Mouse (Mus musculus) limb, embryonic 10.5 days (tissue): ENCODE data around the gene Bub3. TPM values are rescaled to one million over a fixed set of nuclear protein-coding genes. Genes with fewer than 3 reads are reported as not detected.

Experiments used
- DNase-seq: peaks from one replicate; pipeline ENCODE4 v3.0.0-alpha.2; 2017; ENCODE audit warnings: low spot score
- H3K27ac ChIP-seq: fragments of 300-500 bp; sonication (generic); 2 replicates; pipeline ENCODE4 v1.5.1; 2016; ENCODE audit warnings: mild to moderate bottlenecking
- H3K27me3 ChIP-seq: fragments of 300-500 bp; sonication (generic); 2 replicates; pipeline ENCODE4 v1.6.1; 2016; ENCODE audit warnings: low read depth, mild to moderate bottlenecking; ENCODE audit not compliant: poor library complexity, severe bottlenecking
- H3K36me3 ChIP-seq: fragments of 300-500 bp; sonication (generic); 2 replicates; pipeline ENCODE4 v1.6.1; 2016; ENCODE audit warnings: mild to moderate bottlenecking, moderate library complexity
- H3K4me1 ChIP-seq: fragments of 300-500 bp; sonication (generic); 2 replicates; pipeline ENCODE4 v1.6.1; 2016
- H3K4me3 ChIP-seq: fragments of 300-500 bp; sonication (generic); 2 replicates; pipeline ENCODE4 v1.5.1; 2016; ENCODE audit warnings: mild to moderate bottlenecking, moderate library complexity
- H3K9me3 ChIP-seq: fragments of 300-500 bp; sonication (generic); replicated peaks from 2 replicates; pipeline ENCODE4 v1.6.1; 2016; ENCODE audit warnings: mild to moderate bottlenecking
- WGBS: fragments of 180-500 bp; shearing (Covaris S2); methylation state at CpG from one replicate; pipeline ENCODE4 v1.1.7; 2016; 5-methylcytosine and 5-hydroxymethylcytosine counted together
- polyA plus RNA-seq: library from polyadenylated mRNA; unstranded; fragments of >200 nt; fragmentation: Nextera tagmentation; extraction: Ambion mirVana; gene quantifications from 2 replicates; pipeline ENCODE4 v1.2.1, GENCODE M21; 2016

Gene Bub3
- polyA plus RNA-seq, 1 experiment from 2014 or later, result 338 TPM

- Histone ChIP-seq H3K27me3 (peaks cover 100% of the 10 kb centered on the region), H3K9me3 (no peaks in the 10 kb centered on the region), H3K4me3 (no peak overlapping the region), H3K4me1 (peaks cover 34% of the 10 kb centered on the region), H3K36me3 (no peaks in the 10 kb centered on the region), H3K27ac (no peak overlapping the region)
- WGBS, result 2% methylated on average over 4 of the region's 4 CpGs
- peak; percentile 37 for DNase-seq
Observed at GRCm38 (mm10) chr7:131551471-131551870, 8.6 kb upstream of the Bub3 start.

GRCm38 (mm10) chr7:131551931-131552741 lies 7.9 kb upstream of the Bub3 start:
- Histone ChIP-seq H3K27ac (no peak overlapping the region), H3K9me3 (no peaks in the 10 kb centered on the region), H3K36me3 (no peaks in the 10 kb centered on the region), H3K4me1 (peaks cover 41% of the 10 kb centered on the region), H3K27me3 (peaks cover 100% of the 10 kb centered on the region), H3K4me3 (no peak overlapping the region; the same call in 1 of the 2 replicates)
- DNase-seq, result peak; percentile 56
- under 1% methylated on average over 42 of the region's 42 CpGs for WGBS

DNA sequence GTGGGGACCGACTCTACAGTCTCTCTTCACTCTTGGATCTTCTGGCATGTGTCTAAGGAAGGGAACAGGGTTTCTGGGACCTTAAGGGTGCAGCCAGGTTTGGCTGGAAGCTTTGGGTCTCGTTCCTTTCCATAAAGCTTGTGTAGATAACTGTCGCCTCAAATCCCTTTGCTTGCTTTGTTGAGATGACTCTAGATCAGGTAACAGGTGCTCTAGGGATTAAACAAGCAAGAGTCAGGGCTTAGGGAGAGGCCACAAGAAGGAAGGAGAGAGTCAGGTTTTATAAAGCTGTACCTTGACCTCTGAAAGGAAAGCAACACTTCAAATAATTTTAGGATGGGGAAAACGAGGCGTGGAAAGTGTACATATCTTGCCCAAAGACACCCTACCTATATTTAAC lies 7.2 kb upstream of the Bub3 start:
- peaks cover 100% of the 10 kb centered on the region for H3K27me3 ChIP-seq
- no peak overlapping the region for H3K4me3 ChIP-seq
- no peak overlapping the region for H3K27ac ChIP-seq
- H3K4me1 ChIP-seq, result peaks cover 44% of the 10 kb centered on the region
- WGBS, result 2% methylated on average over 5 of the region's 5 CpGs
- H3K36me3 ChIP-seq, result no peaks in the 10 kb centered on the region
- DNase-seq, result no peak
- H3K9me3 ChIP-seq, result no peaks in the 10 kb centered on the region

DNA sequence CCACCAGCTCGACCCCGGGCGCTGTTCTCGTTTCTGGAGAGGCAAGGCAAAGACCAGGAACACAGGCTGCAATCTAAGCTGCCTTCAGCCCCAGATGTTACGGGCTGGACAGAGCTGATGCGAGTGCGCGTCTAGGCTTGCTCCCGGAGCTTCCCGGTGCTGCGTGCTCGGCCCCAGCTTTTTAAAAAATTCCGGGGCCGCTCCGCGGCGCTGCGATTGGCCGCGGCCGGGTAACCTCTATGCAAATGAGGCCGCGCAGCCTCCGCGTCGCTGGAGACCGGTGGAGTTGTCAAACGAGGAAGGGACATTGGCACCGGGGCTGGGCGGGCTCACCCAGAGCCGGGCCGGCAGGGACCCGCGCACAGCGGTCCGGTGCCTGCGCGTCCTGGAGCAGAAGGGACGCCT lies 6.2 kb upstream of the Bub3 start:
- no peaks in the 10 kb centered on the region for H3K9me3 ChIP-seq
- H3K27me3 ChIP-seq, result peaks cover 100% of the 10 kb centered on the region
- DNase-seq, result peak; percentile 80
- under 1% methylated on average over 39 of the region's 39 CpGs for WGBS
- H3K36me3 ChIP-seq, result no peaks in the 10 kb centered on the region
- H3K27ac ChIP-seq, result 0 out of 2 replicates have a peak overlapping the region, but pooled peaks have one; percentile 8
- peak overlapping the region; percentile 54 for H3K4me3 ChIP-seq
- peaks cover 44% of the 10 kb centered on the region for H3K4me1 ChIP-seq

DNA sequence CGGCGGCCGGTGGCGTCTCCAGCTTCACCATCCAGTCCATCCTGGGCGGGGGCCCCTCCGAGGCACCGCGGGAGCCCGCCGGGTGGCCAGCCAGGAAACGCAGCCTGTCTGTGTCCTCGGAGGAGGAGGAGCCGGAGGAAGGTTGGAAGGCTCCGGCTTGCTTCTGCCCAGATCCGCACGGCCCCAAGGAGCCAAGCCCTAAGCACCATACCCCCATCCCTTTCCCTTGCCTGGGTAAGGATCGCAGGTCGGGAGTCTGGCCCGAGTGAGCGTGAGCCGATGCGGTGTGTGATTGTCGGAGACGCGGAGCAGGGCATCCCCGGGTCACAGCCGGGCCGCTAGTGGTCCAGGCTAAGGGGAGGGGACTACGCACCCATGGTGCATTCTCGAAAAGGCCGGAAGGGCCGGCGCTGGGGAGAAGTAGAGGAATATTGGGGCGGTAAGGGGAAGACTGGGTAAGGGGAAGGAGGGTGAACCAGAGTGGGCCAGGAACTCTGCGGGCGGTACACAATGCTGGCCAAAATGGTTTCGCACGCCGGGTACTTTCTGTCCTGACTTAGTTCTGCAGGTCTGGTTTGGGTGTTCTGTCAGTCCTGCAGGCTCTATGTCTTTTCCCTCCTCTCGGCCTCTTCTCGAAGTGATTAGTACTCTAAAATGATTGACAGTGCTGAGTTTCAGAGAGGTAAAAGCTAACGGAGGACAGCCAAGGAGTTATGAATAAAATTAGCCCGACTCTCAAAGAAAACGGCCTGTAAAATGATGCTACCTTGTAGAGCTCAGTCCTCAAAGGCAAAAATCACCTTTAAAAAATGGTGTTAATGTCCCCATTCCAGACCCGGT lies 5.5 kb upstream of the Bub3 start:
- no peaks in the 10 kb centered on the region for H3K36me3 ChIP-seq
- peaks cover 100% of the 10 kb centered on the region for H3K27me3 ChIP-seq
- peak overlapping the region; percentile 54 for H3K4me3 ChIP-seq
- DNase-seq, result peak; percentile 72
- 0 out of 2 replicates have a peak overlapping the region, but pooled peaks have one; percentile 8 for H3K27ac ChIP-seq
- WGBS, result under 1% methylated on average over 45 of the region's 45 CpGs
- no peaks in the 10 kb centered on the region for H3K9me3 ChIP-seq
- peaks cover 44% of the 10 kb centered on the region for H3K4me1 ChIP-seq

GRCm38 (mm10) chr7:131555301-131556081 lies 4.5 kb upstream of the Bub3 start:
- no peaks in the 10 kb centered on the region for H3K36me3 ChIP-seq
- DNase-seq, result peak; percentile 79
- peak overlapping the region; percentile 36 for H3K4me3 ChIP-seq
- no peaks in the 10 kb centered on the region for H3K9me3 ChIP-seq
- under 1% methylated on average over 68 of the region's 68 CpGs for WGBS
- H3K4me1 ChIP-seq, result peaks cover 44% of the 10 kb centered on the region
- peaks cover 91% of the 10 kb centered on the region for H3K27me3 ChIP-seq
- no peak overlapping the region for H3K27ac ChIP-seq

DNA sequence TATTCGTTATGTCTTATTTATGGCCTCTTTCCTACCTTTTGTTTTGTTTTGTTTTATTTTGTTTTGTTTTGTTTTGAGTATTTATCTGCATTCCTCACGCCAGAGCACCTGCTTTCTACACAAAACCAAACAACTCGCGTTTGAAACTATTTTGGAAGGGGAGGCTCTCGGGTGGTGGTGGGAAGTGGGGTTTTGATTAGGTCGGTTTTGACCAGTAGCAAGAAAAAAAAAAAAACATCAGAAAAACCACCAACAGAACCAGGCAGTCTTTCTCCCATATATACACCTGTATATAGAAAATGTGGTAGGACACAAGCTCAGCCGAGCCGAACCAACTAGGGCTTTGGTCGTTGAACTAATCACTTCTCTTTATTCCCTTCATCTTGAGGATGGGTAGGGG lies 3.9 kb upstream of the Bub3 start:
- Histone ChIP-seq H3K27ac (no peak overlapping the region), H3K4me1 (peaks cover 45% of the 10 kb centered on the region), H3K36me3 (no peaks in the 10 kb centered on the region), H3K4me3 (0 out of 2 replicates have a peak overlapping the region, but pooled peaks have one; percentile 36), H3K27me3 (peaks cover 85% of the 10 kb centered on the region), H3K9me3 (no peaks in the 10 kb centered on the region)
- 2% methylated on average over 9 of the region's 9 CpGs for WGBS
- no peak for DNase-seq

DNA sequence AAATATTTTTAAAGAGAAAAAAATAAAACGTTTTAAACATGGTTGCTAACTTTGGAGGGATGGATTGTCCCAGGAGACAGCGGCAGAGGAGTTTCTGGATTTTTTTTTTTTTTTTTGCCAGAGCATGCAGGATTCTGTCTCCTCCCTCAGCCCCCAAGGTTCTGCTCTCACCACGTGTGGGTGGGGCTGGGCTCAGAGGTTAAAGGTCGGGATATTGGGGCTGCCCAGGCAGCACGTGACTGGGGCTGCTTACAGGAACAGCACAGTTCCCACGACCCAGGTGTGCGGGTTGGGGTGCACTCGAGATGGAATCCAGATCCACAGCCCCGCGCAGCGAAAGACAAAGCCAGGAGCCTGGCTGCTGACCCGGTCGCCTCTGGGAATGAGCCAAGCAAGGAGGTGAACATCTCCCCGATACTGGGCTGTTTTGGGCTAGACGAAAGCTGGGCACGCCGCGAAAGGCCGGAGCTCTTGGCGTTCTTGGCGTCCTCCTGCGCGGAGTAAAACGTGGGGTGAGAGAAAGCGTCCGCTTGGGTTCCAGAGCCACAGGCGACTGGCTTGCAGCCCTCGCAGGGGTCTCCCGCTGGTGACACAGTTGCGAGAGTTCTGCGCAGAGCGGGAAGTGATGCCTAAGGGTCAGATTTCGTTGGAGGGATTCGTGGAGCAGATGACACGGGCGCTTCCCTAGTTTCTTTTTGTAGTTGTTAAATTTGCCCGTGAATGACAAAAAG lies 3.3 kb upstream of the Bub3 start:
- H3K4me1 ChIP-seq, result peaks cover 49% of the 10 kb centered on the region

GRCm38 (mm10) chr7:131557751-131558150 lies 2.3 kb upstream of the Bub3 start:
- Histone ChIP-seq H3K4me1 (peaks cover 50% of the 10 kb centered on the region), H3K27me3 (peaks cover 69% of the 10 kb centered on the region), H3K4me3 (no peak overlapping the region), H3K27ac (no peak overlapping the region), H3K9me3 (no peaks in the 10 kb centered on the region), H3K36me3 (peaks cover 11% of the 10 kb centered on the region)
- no peak for DNase-seq
- WGBS, result 37% methylated on average over 2 of the region's 2 CpGs

More for the DNA sequence above, 3.3 kb upstream of the Bub3 start:
- Histone ChIP-seq H3K27me3 (peaks cover 79% of the 10 kb centered on the region), H3K4me3 (peak overlapping the region; percentile 37), H3K27ac (peak overlapping the region; percentile 30; the same call in 1 of the 2 replicates), H3K36me3 (peaks cover under 1% of the 10 kb centered on the region; the same call in 1 of the 2 replicates), H3K9me3 (no peaks in the 10 kb centered on the region)
- under 1% methylated on average over 37 of the region's 37 CpGs for WGBS
- peak; percentile 68 for DNase-seq

GRCm38 (mm10) chr7:131560697-131561042 lies 648 bp downstream of the Bub3 start:
- peak overlapping the region; percentile 98 for H3K27ac ChIP-seq
- H3K4me1 ChIP-seq, result peaks cover 32% of the 10 kb centered on the region
- no peak for DNase-seq
- peaks cover 39% of the 10 kb centered on the region for H3K36me3 ChIP-seq
- peak overlapping the region; percentile 92 for H3K4me3 ChIP-seq
- WGBS, result under 1% methylated on average over 14 of the region's 14 CpGs
- H3K27me3 ChIP-seq, result peaks cover 39% of the 10 kb centered on the region
- no peaks in the 10 kb centered on the region for H3K9me3 ChIP-seq

- no peak for DNase-seq
- Histone ChIP-seq H3K9me3 (no peaks in the 10 kb centered on the region), H3K27ac (no peak overlapping the region), H3K4me3 (no peak overlapping the region), H3K27me3 (no peaks in the 10 kb centered on the region), H3K4me1 (no peaks in the 10 kb centered on the region), H3K36me3 (peaks cover 44% of the 10 kb centered on the region)
- WGBS, result 82% methylated on average over 6 of the region's 6 CpGs
Observed at GRCm38 (mm10) chr7:131575246-131575645, 15.2 kb downstream of the Bub3 start.

DNA sequence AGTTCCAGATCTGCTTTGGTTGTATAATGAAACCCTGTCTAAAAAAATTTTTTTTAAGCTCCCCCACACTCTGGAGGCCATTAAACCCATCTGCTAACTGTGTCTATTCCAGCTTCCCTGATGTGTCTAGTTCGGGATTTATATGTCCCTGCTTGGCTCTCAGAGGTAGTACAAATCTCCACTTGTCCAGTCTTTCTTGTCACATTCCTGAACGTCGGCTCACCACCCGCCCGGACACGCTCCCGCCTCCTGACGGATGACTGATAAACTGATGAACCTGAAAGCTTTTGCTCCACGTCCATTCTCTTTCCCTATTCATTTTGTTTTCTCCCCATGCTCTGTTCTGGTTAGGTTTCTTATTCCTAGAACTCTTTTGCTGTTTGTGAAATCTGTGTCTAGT lies 22.2 kb downstream of the Bub3 start:
- Histone ChIP-seq H3K4me1 (no peaks in the 10 kb centered on the region), H3K27ac (no peak overlapping the region), H3K36me3 (no peaks in the 10 kb centered on the region), H3K9me3 (no peaks in the 10 kb centered on the region), H3K4me3 (no peak overlapping the region), H3K27me3 (0 out of 2 replicates have a peak, but pooled peaks cover 4% of the 10 kb centered on the region)
- no peak for DNase-seq
- 64% methylated on average over 9 of the region's 9 CpGs for WGBS
